Mouse (Mus musculus): ENCODE results near the gene Inpp4a.

DNA sequence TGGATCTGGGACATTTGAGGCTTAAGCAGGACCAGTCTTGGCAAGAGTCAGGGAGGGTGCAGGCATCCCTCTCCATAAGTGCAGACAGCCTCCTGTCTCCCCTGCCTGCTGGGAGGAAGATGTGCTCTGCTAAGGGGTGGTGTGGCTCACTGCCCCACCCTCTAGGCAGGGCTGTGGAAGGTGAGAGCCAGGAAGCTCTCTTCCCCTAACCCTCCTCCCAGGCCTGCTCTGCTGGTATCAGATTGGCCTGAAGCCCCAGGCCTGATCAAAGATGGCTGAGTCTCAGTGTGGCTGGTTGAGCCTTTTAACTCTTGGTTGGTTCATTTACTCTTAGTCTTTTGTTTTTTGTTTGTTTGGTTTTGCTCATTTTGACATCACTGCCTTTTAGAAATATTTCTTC is 110.0 kb downstream of the Inpp4a start:
- TF ChIP-seq POLR2A (IDR thresholded peaks at IDR 0.05; ENCODE audit: extremely low read depth, insufficient read depth, low read length) = no peak
- TF ChIP-seq CTCF (IDR thresholded peaks at IDR 0.05; ENCODE audit: extremely low read depth, insufficient read depth, low read length) = no peak
